Mouse (Mus musculus): Measurements from ENCODE around the gene Nmur1.
A peak's percentile ranks its signal among the peaks of the same experiment; 100 is the strongest.

The Nmur1 gene

DNA sequence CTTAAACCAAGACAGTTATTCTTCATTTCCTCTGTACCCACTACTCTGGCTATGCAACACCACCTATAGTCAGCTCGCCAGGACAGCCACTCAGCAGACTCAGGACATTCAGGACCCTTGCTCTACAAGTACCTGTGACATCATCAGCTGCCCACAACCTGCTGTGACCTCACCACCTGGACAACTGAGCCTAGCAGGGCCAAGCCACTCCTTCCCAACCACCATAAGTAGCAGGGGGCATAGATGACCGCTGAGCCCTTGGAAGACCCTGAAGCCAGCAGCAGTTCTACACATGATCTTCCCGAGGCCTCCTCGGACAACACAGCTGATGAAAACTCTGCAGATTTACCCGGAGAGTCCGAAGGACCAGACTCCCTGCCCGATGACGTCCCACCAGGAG is at the start of gene Nmur1, which contains the start of gene Tex44:
Gene Nmur1, minus strand, starts transcription at position 101 of the 400 bp plus-strand sequence.
Gene Tex44, plus strand, starts transcription at position 202 of the 400 bp plus-strand sequence.
- no peak for DNase-seq (ENCODE audit: low read depth)

GRCm38 (mm10) chr1:86473109-86473760 is 47.2 kb upstream of the Nmur1 start:
- DNase-seq (ENCODE audit: low read depth) = peak; percentile 28

DNA sequence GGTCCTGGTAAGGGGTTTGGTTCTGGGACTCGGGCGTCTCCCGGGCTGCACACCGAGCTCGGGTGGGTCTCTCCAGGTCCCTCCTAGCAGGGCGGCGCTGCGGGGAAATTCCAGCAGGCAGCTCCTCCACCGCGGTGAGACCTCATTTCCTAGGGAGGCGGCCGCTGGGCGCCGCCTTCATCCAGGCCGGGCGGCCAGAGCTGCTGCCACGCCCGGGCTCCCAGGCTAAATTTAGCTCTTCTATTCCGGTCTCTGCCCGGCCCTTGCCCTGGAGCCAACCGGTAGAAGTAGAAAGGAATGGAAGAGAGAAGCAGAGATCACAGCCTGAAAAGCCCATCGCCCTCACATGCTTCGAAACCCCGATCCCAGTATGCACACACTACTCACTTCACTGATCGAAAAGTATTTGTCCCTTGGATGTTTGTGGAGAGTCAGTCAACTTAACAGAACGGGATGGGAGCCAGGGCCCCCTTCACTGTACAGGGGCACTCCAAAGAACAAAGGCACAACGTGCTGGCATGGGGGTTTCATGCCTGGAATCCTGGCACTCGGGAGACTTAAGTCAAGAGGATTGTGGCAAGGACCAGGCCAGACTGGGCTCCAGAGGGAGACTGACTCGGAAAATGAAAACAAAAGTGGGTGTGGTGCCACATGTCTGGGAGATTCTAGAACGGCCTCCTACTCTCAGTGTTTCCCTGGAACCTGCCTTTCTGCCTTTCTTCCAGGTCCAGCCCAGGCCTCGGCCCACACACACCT is 46.3 kb upstream of the Nmur1 start:
- peak; percentile 28 for DNase-seq (ENCODE audit: low read depth)

GRCm38 (mm10) chr1:86471504-86471961 is 45.5 kb upstream of the Nmur1 start:
- peak; percentile 57 for DNase-seq (ENCODE audit: low read depth)

DNA sequence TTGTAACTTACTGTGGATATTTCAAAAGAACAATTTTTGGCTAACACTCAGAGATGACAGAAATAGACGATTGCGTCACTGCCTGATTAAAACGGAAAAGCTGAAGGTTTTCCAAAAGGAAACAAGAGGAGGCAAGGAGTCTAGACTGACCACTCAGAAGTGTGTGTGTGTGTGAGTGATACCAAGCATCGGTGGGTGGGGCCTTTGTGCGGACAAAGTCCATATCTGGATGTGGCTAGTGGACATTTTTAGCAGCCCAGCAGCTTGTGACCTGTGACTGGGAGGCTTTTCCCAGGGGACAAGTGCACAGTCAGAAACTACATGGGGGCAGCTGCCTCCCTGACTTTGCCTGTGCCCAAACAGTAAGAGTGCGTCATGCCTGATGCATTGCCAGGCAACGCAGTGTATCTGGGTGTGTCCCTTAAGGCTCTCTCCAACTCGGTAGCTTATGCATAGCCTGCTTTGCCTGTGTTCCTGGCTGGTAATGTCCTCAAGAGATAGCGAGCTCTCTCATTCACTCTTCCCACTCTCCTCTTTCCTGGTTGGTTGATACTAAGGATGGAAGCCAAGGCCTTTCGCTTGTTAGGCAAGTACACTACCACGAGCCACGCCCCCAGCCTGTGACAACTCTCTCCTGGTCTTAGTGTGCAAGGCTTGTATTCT is 44.6 kb upstream of the Nmur1 start:
- DNase-seq (ENCODE audit: low read depth) = no peak

GRCm38 (mm10) chr1:86469876-86470275 is 43.8 kb upstream of the Nmur1 start:
- no peak for DNase-seq (ENCODE audit: low read depth)

DNA sequence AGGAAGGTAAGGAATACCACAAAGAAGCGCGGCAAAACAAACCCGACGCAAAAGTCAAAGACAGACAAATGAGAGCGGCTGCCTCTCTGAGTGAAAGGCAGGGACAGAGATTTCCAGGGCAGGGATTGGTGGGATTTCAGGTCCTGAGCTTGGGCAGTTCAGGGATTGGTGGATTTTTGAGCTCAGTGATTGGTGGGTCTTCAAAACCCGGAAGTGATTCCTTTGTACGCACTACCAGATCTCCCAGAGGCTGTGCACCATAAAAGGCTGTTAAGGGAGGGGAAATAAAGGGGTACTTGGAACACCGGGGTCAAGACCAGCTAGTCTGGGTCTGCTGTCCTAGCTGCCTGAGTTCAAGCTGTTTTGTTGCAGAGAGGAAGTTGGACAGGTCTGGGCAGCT is 41.4 kb upstream of the Nmur1 start:
- DNase-seq (ENCODE audit: low read depth) = no peak

GRCm38 (mm10) chr1:86464875-86465224 is 38.8 kb upstream of the Nmur1 start:
- DNase-seq (ENCODE audit: low read depth) = no peak

DNA sequence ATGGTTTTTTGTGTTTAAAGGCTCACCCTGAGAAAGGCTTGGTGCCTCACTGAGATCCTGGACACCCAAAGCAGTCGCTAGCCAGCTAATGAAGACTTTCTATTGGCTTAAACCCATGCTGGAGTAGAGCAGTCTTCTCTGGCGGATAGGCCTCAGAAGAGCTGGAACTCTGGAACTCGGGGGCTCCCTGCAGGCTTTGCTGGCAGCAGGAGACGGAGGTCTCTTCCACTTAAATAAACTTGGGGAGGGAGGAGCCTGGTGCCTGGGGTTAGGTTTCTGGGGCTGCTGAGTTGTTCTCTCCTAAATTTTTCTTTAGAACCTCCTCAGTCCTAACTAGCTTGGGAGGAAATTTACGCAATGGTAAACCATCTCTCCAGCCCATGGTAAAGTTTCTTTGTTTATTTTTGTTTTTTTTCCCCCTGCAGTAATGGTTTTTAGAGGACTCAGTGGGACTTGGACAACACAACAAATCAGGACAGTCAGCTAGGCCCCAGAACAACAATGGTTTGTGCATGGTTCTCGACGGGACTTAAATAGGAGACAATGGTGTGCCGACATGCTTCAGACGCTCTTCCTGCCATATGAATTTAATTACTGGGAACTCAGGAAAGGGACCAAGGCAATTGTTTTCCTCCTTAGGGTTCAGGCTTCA is 38.3 kb upstream of the Nmur1 start:
- no peak for DNase-seq (ENCODE audit: low read depth)

GRCm38 (mm10) chr1:86459371-86459770 is 33.3 kb upstream of the Nmur1 start:
- DNase-seq (ENCODE audit: low read depth) = no peak

DNA sequence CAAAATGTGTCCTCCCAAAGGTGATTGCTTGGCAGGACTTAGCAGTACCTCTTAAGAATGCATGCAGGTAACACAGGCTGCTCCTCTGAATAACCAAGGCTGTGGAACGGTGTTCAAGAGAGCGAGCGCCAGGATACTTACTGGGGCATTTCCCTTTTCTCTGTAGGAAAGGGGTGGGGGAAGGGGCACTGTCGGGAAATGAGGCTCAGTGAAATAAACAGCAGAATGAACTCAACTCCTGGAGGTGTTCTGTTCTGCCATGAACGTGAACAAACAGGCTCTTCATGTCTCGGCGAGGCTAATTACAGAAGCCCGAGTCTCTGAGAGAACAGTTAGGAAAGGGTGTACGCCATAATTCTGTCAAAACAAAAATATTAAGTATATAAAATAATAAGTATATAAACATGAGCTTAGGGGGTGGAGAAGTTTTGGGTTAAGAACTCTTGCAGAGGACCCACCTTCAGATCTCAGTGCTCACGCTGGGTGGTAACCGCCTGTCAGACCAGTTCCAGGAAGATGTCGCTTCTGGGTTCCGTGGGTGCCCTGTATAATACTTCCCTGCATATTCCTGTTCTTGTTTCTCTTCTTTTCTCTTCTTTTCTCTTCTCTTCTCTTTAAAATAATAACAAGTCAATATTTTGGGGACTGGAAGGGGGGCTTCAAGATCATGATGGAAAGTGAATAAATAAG is 31.0 kb upstream of the Nmur1 start:
- no peak for DNase-seq (ENCODE audit: low read depth)

- no peak for DNase-seq (ENCODE audit: low read depth)
Observed at GRCm38 (mm10) chr1:86452713-86453112, 26.7 kb upstream of the Nmur1 start.

DNA sequence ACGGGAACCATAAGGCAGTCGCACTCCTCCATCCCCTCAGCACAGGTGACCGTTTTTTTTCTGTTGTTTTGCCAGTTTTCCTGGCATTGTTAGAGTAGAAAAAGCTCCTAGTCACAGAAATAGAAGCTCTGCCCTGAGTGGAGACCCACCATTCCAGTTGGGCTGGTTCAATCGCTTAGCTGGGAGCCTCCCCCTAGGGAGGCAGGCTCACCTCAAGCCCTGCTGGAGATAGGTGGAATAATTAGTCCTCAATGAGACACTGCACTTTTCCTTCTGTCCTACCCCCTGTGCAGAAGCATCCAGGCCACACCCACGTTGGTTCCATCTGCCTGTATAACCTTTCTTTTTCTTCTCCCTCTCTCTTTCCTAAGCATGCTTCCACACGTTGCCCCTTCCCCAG is 23.9 kb upstream of the Nmur1 start:
- no peak for DNase-seq (ENCODE audit: low read depth)

- no peak for DNase-seq (ENCODE audit: low read depth)
Observed at GRCm38 (mm10) chr1:86448272-86448671, 22.2 kb upstream of the Nmur1 start.

DNA sequence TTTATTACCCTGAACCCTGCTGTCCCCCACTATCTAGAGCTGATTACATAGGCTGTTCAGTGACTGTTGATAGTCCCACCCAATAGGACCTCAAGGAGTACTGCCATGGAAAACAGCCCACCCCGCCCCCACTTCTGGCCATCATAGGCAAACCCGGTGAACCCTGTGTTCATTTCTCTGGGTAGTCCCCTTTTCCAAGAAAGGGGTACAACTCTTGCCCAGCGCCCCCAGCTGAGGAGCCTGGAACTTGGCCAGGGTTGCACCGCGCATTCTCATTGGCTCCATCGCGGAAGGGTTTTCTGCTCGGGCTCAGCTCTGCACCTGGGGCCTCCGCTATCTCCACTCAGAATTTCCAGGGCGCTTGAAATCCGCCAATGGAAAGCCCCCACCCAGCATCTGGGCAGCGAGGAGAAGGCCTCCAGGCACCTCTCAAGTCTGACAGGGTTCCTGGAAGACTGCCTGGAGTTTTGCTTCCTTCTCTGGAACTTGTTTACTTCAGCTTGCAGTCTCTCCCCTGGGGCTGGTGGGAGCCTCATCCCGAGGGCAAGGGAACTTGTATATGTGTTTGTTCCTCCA is 21.7 kb upstream of the Nmur1 start:
- DNase-seq (ENCODE audit: low read depth) = no peak

- peak; percentile 33 for DNase-seq (ENCODE audit: low read depth)
Observed at GRCm38 (mm10) chr1:86443386-86444172, 17.6 kb upstream of the Nmur1 start.

GRCm38 (mm10) chr1:86442832-86443231 is 16.8 kb upstream of the Nmur1 start:
- DNase-seq (ENCODE audit: low read depth) = no peak

DNA sequence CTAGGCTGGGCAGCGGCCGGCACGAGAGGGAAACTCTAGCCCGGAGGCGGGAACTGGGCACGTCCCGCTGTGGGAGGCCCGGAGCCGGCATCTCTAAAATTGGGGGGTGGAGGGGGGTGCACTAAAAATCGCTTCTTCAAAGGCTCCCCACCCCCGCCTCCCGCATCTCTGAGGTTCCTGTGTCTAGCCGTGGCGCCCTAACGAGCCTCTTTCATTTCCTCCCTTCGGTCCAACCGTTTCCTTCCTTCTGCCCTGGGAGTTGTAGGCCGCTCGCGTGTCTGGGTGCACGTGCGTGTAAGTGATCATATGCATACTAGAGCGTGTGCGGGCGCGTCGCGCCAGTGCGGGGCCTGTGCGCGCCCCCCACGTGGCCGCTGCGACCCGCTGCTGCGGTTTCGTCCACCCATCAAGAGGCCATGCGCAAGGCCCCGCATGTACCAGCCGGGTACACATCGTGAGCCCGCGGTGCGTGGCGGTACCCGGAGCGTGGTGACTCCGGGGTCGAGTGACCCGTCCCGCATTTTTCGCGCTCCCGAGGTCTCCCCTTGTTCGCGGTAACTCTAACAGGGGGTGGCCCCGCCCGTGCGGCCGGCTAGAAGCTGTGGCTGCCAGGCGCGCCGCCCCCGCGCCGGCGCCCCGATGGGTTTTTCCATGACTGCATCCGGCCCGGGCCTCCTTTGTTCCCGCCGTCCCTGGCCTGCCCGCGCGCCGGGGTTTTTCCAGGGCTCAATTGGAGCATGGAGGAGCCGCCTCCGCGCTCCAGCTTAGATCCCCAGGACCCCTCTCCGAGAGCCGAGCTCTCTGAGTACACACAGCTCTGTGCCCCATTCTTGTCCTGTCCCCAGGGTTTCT is 16.2 kb upstream of the Nmur1 start:
- peak; percentile 89 for DNase-seq (ENCODE audit: low read depth)

DNA sequence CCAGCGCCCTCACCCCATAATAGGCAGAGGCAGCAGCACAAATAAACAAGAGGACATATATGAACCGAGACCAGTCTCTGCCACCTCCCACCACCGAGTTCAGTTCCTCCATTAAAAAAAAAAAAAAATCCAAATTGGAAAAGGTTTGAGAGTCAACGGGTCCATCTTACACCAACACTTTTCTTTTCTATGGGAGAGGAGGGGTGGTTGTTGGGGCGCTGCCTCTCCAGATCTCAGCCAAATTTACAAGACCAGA is 15.6 kb upstream of the Nmur1 start:
- no peak for DNase-seq (ENCODE audit: low read depth)

All from naive thymus-derived CD4-positive, alpha-beta T cell, adult 2 months (primary cell).